Comparison of ENCODE assay signal across 32 mouse cellular contexts in the genomic region with DNA sequence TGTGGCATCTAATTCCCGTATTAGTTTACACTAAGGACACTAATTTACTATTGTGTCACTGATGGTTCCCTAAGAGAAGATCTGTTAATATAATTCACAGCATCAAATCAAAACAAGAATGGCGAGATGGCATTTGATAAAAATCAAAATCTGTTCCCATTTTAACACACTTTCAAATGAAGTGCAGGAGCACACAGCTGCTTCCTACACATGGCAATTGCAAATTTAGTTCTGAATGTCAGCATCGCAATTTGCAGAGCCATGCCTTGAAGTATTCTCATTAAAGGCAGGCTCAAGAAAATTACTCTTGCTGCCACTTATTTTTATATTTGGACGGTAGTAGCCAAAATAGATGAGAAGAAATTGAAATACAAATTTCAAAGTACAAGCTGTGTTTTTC. TPM values are rescaled to one million over a fixed set of nuclear protein-coding genes. Genes with fewer than 3 reads are reported as not detected.
DNase-seq lines count a peak whose midpoint lies in the region; ATAC-seq and TF ChIP-seq lines count a peak whose summit lies in the region.
"Had no signal": no experiment of that assay in that cellular context is flagged by ENCODE, and none has a peak within 500 bp of the region (broad histone marks: within the 10 kb centered on the region; RNA-seq: fewer than 3 reads in every experiment).

No protein-coding gene starts in this region.

- H3K36me3 ChIP-seq in hindbrain, embryonic 11.5 days (ENCODE audit: control insufficient read depth, insufficient read depth, low read length): no peaks in the 10 kb centered on the region
- H3K36me3 ChIP-seq: heart, embryonic 10.5 days; heart, embryonic 15.5 days; hindbrain, embryonic 12.5 days; limb, embryonic 12.5 days; liver, embryonic 15.5 days; lung, embryonic 15.5 days; midbrain, embryonic 10.5 days; midbrain, embryonic 15.5 days had no signal

- no peak overlapping the region for H3K9ac ChIP-seq in hindbrain, embryonic 11.5 days (ENCODE audit: low read depth, low read length)
- H3K9ac ChIP-seq: heart, embryonic 15.5 days; hindbrain, embryonic 12.5 days; limb, embryonic 12.5 days; liver, embryonic 15.5 days; lung, embryonic 15.5 days; midbrain, embryonic 15.5 days had no signal

- no peak for DNase-seq in frontal cortex, postnatal 10 days (ENCODE audit: low spot score in 2 of 2)
- no peak for DNase-seq in left cerebral cortex, adult 2 months (ENCODE audit: extremely low spot score in 1 of 2, low spot score in 2 of 2)
- no peak for DNase-seq in left cerebral cortex, postnatal 36 days (ENCODE audit: low spot score in 2 of 2)
- DNase-seq in brain, embryonic 18.5 days (ENCODE audit: low read depth, low spot score): peak; percentile 57
- DNase-seq in layer of hippocampus, adult 9-11 months: peak; percentile 49
- DNase-seq in hindbrain, embryonic 11.5 days (ENCODE audit: low spot score): no peak
- DNase-seq in lung, adult 18-20 months: no peak
- DNase-seq: adrenal gland, postnatal 36 days; cerebellum, adult 11 months; cerebellum, adult 9-10 months; cerebellum, postnatal 36 days; gastrocnemius, postnatal 25 days; heart, adult 11 months; kidney, adult 9 months; kidney, postnatal 10 days; thymus, postnatal 4 days had no signal

- H3K4me1 ChIP-seq in hindbrain, embryonic 11.5 days (replicated peaks; ENCODE audit: control insufficient read depth, insufficient read depth, low read length): no peaks in the 10 kb centered on the region
- H3K4me1 ChIP-seq: heart, embryonic 10.5 days; heart, embryonic 15.5 days; hindbrain, embryonic 12.5 days; limb, embryonic 12.5 days; liver, embryonic 15.5 days; lung, embryonic 15.5 days; midbrain, embryonic 10.5 days; midbrain, embryonic 15.5 days had no signal

- H3K4me3 ChIP-seq in left cerebral cortex, adult 2 months: no peak overlapping the region
- H3K4me3 ChIP-seq in hindbrain, embryonic 11.5 days (ENCODE audit: low read depth, low read length): no peak overlapping the region
- H3K4me3 ChIP-seq: heart, embryonic 10.5 days; heart, embryonic 15.5 days; hindbrain, embryonic 12.5 days; limb, embryonic 12.5 days; liver, embryonic 15.5 days; lung, embryonic 15.5 days; midbrain, embryonic 10.5 days; midbrain, embryonic 15.5 days had no signal

- no peak overlapping the region for H3K4me2 ChIP-seq in hindbrain, embryonic 11.5 days (replicated peaks; ENCODE audit: low read depth, low read length)
- H3K4me2 ChIP-seq: heart, embryonic 15.5 days; hindbrain, embryonic 12.5 days; limb, embryonic 12.5 days; liver, embryonic 15.5 days; lung, embryonic 15.5 days; midbrain, embryonic 15.5 days had no signal

- H3K27me3 ChIP-seq in hindbrain, embryonic 11.5 days (ENCODE audit: control insufficient read depth, insufficient read depth, low read length): no peaks in the 10 kb centered on the region
- H3K27me3 ChIP-seq: heart, embryonic 15.5 days; hindbrain, embryonic 12.5 days; limb, embryonic 12.5 days; liver, embryonic 15.5 days; lung, embryonic 15.5 days; midbrain, embryonic 15.5 days had no signal

- peak; percentile 44 for ATAC-seq in frontal cortex, adult (ENCODE audit: low TSS enrichment)
- ATAC-seq in hindbrain, embryonic 11.5 days (ENCODE audit: low FRiP score): no peak
- ATAC-seq: CD4-positive, CD25-positive, alpha-beta regulatory T cell, adult 4 months; intestine, embryonic 16.5 days; midbrain, embryonic 15.5 days had no signal

- intact Hi-C loops in left cerebral cortex, adult 2 months (cut with DNase I): no loop called here
- intact Hi-C loops in left cerebral cortex, postnatal 36 days (cut with DNase I): no loop called here

- no peak for TF ChIP-seq CTCF in left cerebral cortex, adult 2 months (IDR thresholded peaks at IDR 0.05)

- H3K27ac ChIP-seq in left cerebral cortex, adult 2 months: peak overlapping the region; percentile 53; the same call in 1 of the 2 replicates
- H3K27ac ChIP-seq in hindbrain, embryonic 11.5 days (ENCODE audit: low read depth, low read length): no peak overlapping the region
- H3K27ac ChIP-seq: heart, embryonic 10.5 days; heart, embryonic 15.5 days; hindbrain, embryonic 12.5 days; limb, embryonic 12.5 days; liver, embryonic 15.5 days; lung, embryonic 15.5 days; midbrain, embryonic 10.5 days; midbrain, embryonic 15.5 days had no signal

- WGBS in hindbrain, embryonic 11.5 days: 87% methylated on average over 4 of the region's 4 CpGs

- no peaks in the 10 kb centered on the region for H3K9me3 ChIP-seq in hindbrain, embryonic 11.5 days (ENCODE audit: control insufficient read depth, low read length)
- H3K9me3 ChIP-seq: heart, embryonic 10.5 days; heart, embryonic 15.5 days; hindbrain, embryonic 12.5 days; limb, embryonic 12.5 days; liver, embryonic 15.5 days; lung, embryonic 15.5 days; midbrain, embryonic 10.5 days; midbrain, embryonic 15.5 days had no signal

RNA-seq across cellular contexts. Expression of gene Dhx32, which starts 30.8 kb away (rescaled TPM):
- total RNA-seq in left cerebral cortex, adult 2 months (2021): 10 to 100 TPM; 36.8 to 40.8 TPM
- total RNA-seq in left cerebral cortex, postnatal 36 days (2021): 10 to 100 TPM; 36.5 to 45.2 TPM
- 43.7 and 48.8 TPM in 2 replicates for polyA plus RNA-seq in hindbrain, embryonic 11.5 days (2014; fragmentation: Nextera tagmentation; extraction: Ambion mirVana)

RNA-seq across cellular contexts. Expression of gene Fank1, which starts 36.7 kb away (rescaled TPM):
- total RNA-seq in left cerebral cortex, adult 2 months (2021): 1 to 10 TPM; 3.6 to 4.1 TPM
- 1 to 10 TPM; 3.8 to 4.3 TPM for total RNA-seq in left cerebral cortex, postnatal 36 days (2021)
- 2.2 and 2.9 TPM in 2 replicates for polyA plus RNA-seq in hindbrain, embryonic 11.5 days (2014; fragmentation: Nextera tagmentation; extraction: Ambion mirVana)
- total RNA-seq: gastrocnemius, adult 18-20 months; gastrocnemius, postnatal 25 days; heart, postnatal 25 days; liver, adult 2 months; megakaryocyte progenitor cell, adult 5-6 weeks; neutrophil, adult 5-6 weeks had no signal
- polyA plus RNA-seq: CD4-positive, CD25-positive, alpha-beta regulatory T cell, adult 4 months; liver, adult 2 months; liver, embryonic 15.5 days had no signal

Comparison
In these comparisons a context has a peak if more than half of its experiments do, and no peak if none do; other contexts are left out.
1. DNase-seq: peak in brain, embryonic 18.5 days (single experiment) and layer of hippocampus, adult 9-11 months (single experiment); none in frontal cortex, postnatal 10 days (0 of 2), left cerebral cortex, adult 2 months (0 of 2), left cerebral cortex, postnatal 36 days (0 of 2), hindbrain, embryonic 11.5 days (single experiment) and lung, adult 18-20 months (0 of 2).